Mouse (Mus musculus): Measurements from ENCODE around the gene Prr13. TPM values are rescaled to one million over a fixed set of nuclear protein-coding genes. Genes with fewer than 3 reads are reported as not detected.

Prr13 gene
- total RNA-seq (2012; rRNA removed) = 15.2 and 17.3 TPM in 2 replicates
- polyA plus RNA-seq (2012; ENCODE audit: insufficient read depth in 1 of 2, insufficient read length in 2 of 2, low read depth in 1 of 2, low replicate concordance in 2 of 2, missing spikeins in 1 of 2) = 10 to 100 TPM in 1 of 2 experiments, not detected in 1; 73.3 TPM

- Histone ChIP-seq H3K79me2 (ENCODE audit: control insufficient read depth, insufficient read depth, low read length, poor library complexity) (peaks cover 2% of the 10 kb centered on the region; the same call in 1 of the 2 replicates), H3K27ac (ENCODE audit: control insufficient read depth, low read depth, low read length) (peak within 1 kb of the TSS; percentile 96), H3K9ac (ENCODE audit: control insufficient read depth, low read depth, low read length, poor library complexity, severe bottlenecking) (peak within 1 kb of the TSS; percentile 79), H3K4me1 (ENCODE audit: control insufficient read depth in 1 of 2, insufficient read depth in 2 of 2, low read length in 2 of 2) (peaks cover 5 to 36% of the 10 kb centered on the region in 2 experiments), H3K36me3 (ENCODE audit: control insufficient read depth in 1 of 2, insufficient read depth in 2 of 2, low read length in 2 of 2) (peaks cover 0 to 26% of the 10 kb centered on the region in 2 experiments; a peak in 2 of 4 replicates), H3K4me3 (ENCODE audit: control insufficient read depth in 1 of 2, insufficient read depth in 1 of 2, low read depth in 2 of 2, low read length in 2 of 2) (peak within 1 kb of the TSS; percentile 78 to 79), H3K9me3 (replicated peaks; ENCODE audit: insufficient read depth, low read length) (no peaks in the 10 kb centered on the region), H3K27me3 (ENCODE audit: control insufficient read depth in 1 of 2, insufficient read depth in 2 of 2, low read length in 2 of 2) (no peaks in the 10 kb centered on the region)
- DNase-seq (ENCODE audit: low read depth, low spot score) = peak; percentile 99
- TF ChIP-seq GATA1 (IDR thresholded peaks at IDR 0.05; ENCODE audit: low read depth, low read length) (no peak), MAX (IDR thresholded peaks at IDR 0.05; ENCODE audit: low read length) (no peak; the same call in none of the 2 replicates), TCF12 (IDR thresholded peaks at IDR 0.05; ENCODE audit: low read depth, low read length) (peak; percentile 41; the same call in 1 of the 2 replicates), UBTF (IDR thresholded peaks at IDR 0.05; ENCODE audit: borderline replicate concordance, insufficient read depth, low read depth, low read length) (no peak), TAL1 (IDR thresholded peaks at IDR 0.05; ENCODE audit: low read length) (no peak), MEF2A (IDR thresholded peaks at IDR 0.05; ENCODE audit: extremely low read depth, insufficient replicate concordance, low read depth, low read length, poor library complexity, severe bottlenecking) (no peak), ZKSCAN1 (IDR thresholded peaks at IDR 0.05; ENCODE audit: low read depth, low read length) (no peak), POLR2AphosphoS2 (IDR thresholded peaks at IDR 0.05; ENCODE audit: low read length) (peak; percentile 72; the same call in 1 of the 2 replicates), ETS1 (IDR thresholded peaks at IDR 0.05; ENCODE audit: low read depth, low read length) (peak; percentile 73; the same call in 1 of the 2 replicates), SMC3 (IDR thresholded peaks at IDR 0.05; ENCODE audit: low read depth, low read length) (no peak; the same call in 1 of the 2 replicates), NRF1 (IDR thresholded peaks at IDR 0.05; ENCODE audit: insufficient read depth, low read depth, low read length, poor library complexity, severe bottlenecking) (no peak), CTCF (IDR thresholded peaks at IDR 0.05 in 2 of 3, conservative IDR thresholded peaks at IDR 0.05 in 1 of 3; ENCODE audit: control insufficient read depth in 1 of 3, insufficient read depth in 1 of 3, low read depth in 2 of 3, low read length in 3 of 3, poor library complexity in 1 of 3, severe bottlenecking in 1 of 3) (peak; percentile 30 to 63 (median 63); a peak in 5 of 6 replicates), GABPA (IDR thresholded peaks at IDR 0.05; ENCODE audit: low read depth, low read length) (no peak), MYB (IDR thresholded peaks at IDR 0.05; ENCODE audit: low read depth, low read length) (peak; percentile 74), HCFC1 (IDR thresholded peaks at IDR 0.05; ENCODE audit: low read depth, low read length) (peak; percentile 85), KAT2A (conservative IDR thresholded peaks at IDR 0.05; ENCODE audit: low read depth, low read length) (peak; percentile 47; the same call in 1 of the 2 replicates), JUND (IDR thresholded peaks at IDR 0.05; ENCODE audit: low read depth, low read length) (no peak), POLR2AphosphoS5 (IDR thresholded peaks at IDR 0.05; ENCODE audit: borderline replicate concordance, low read depth, low read length) (no peak), MXI1 (IDR thresholded peaks at IDR 0.05; ENCODE audit: low read depth, low read length) (peak; percentile 85), ZC3H11A (IDR thresholded peaks at IDR 0.05; ENCODE audit: low read depth, low read length) (no peak), NELFE (IDR thresholded peaks at IDR 0.05; ENCODE audit: low read depth, low read length) (peak; percentile 80), ZMIZ1 (IDR thresholded peaks at IDR 0.05; ENCODE audit: low read depth, low read length) (peak; percentile 94), BHLHE40 (IDR thresholded peaks at IDR 0.05; ENCODE audit: borderline replicate concordance, low read depth, low read length) (no peak; the same call in 1 of the 2 replicates), MAZ (IDR thresholded peaks at IDR 0.05; ENCODE audit: low read depth, low read length) (no peak), TBP (IDR thresholded peaks at IDR 0.05; ENCODE audit: low read depth, low read length) (peak; percentile 79), CHD2 (IDR thresholded peaks at IDR 0.05; ENCODE audit: low read length) (peak; percentile 65), POLR2A (IDR thresholded peaks at IDR 0.05; ENCODE audit: control insufficient read depth in 1 of 2, insufficient read depth in 1 of 2, low read depth in 1 of 2, low read length in 2 of 2, poor library complexity in 1 of 2) (peak; percentile 50 to 70; a peak in 3 of 4 replicates), E2F4 (IDR thresholded peaks at IDR 0.05; ENCODE audit: borderline replicate concordance, low read depth, low read length) (0 out of 2 replicates have a peak, but pooled peaks have one; percentile 41), ZNF384 (IDR thresholded peaks at IDR 0.05; ENCODE audit: low read depth, low read length) (peak; percentile 72), CHD1 (IDR thresholded peaks at IDR 0.05; ENCODE audit: low read depth, low read length) (no peak), USF1 (IDR thresholded peaks at IDR 0.05; ENCODE audit: low read depth, low read length) (peak; percentile 65), RAD21 (IDR thresholded peaks at IDR 0.05; ENCODE audit: low read depth, low read length) (no peak; the same call in 1 of the 2 replicates), EP300 (IDR thresholded peaks at IDR 0.05; ENCODE audit: low read depth in 1 of 2, low read length in 2 of 2) (0 out of 4 replicates have a peak, but pooled peaks of 1 of the 2 experiments have one; percentile 17), RCOR1 (IDR thresholded peaks at IDR 0.05; ENCODE audit: low read depth, low read length) (no peak; the same call in 1 of the 2 replicates), SIN3A (IDR thresholded peaks at IDR 0.05; ENCODE audit: low read length) (peak; percentile 95), MYC (IDR thresholded peaks at IDR 0.05; ENCODE audit: low read depth, low read length) (no peak; the same call in 1 of the 2 replicates)
Measured at GRCm38 (mm10) chr15:102458904-102459317, at the start of gene Prr13. Gene Prr13, plus strand, starts transcription at chr15:102459028.

All from MEL (cell line).